Mouse (Mus musculus) kidney, postnatal 0 days (tissue): ENCODE results near the gene Neurog1. TPM values are rescaled to one million over a fixed set of nuclear protein-coding genes. Genes with fewer than 3 reads are reported as not detected.
A peak's percentile ranks its signal among the peaks of the same experiment; 100 is the strongest.

Experiments used
- ATAC-seq: fragments of 200-750 bp; cut with Nextera tagmentation; replicated peaks from 2 replicates; pipeline ENCODE4 v1.8.0; 2017; ENCODE audit warnings: low read depth, moderate number of reproducible peaks, moderate TSS enrichment, moderate library complexity; ENCODE audit not compliant: low FRiP score
- DNase-seq: peaks from one replicate; pipeline ENCODE4 v3.0.0-alpha.2; 2016; ENCODE audit warnings: low spot score
- H3K27ac ChIP-seq: fragments of 300-500 bp; sonication (generic); 2 replicates; pipeline ENCODE4 v1.5.1; 2014; ENCODE audit warnings: mild to moderate bottlenecking
- H3K27me3 ChIP-seq: fragments of 300-500 bp; sonication (generic); 2 replicates; pipeline ENCODE4 v1.6.1; 2014; ENCODE audit warnings: low read length, mixed read lengths; ENCODE audit not compliant: insufficient read depth
- H3K36me3 ChIP-seq: fragments of 300-500 bp; sonication (generic); 2 replicates; pipeline ENCODE4 v1.6.1; 2014; ENCODE audit warnings: low read length, mixed read lengths; ENCODE audit not compliant: insufficient read depth
- H3K4me1 ChIP-seq: fragments of 300-500 bp; sonication (generic); replicated peaks from 2 replicates; pipeline ENCODE4 v1.6.1; 2014; ENCODE audit warnings: antibody characterized with exemption, low read length, mixed read lengths; ENCODE audit not compliant: insufficient read depth
- H3K4me2 ChIP-seq: fragments of 300-500 bp; sonication (generic); 2 replicates; pipeline ENCODE4 v1.6.1; 2014; ENCODE audit warnings: mild to moderate bottlenecking, low read length, moderate library complexity, mixed read lengths
- H3K4me3 ChIP-seq: fragments of 300-500 bp; sonication (generic); replicated peaks from 2 replicates; pipeline ENCODE4 v1.5.1; 2014; ENCODE audit warnings: low read depth, low read length
- H3K9ac ChIP-seq: fragments of 300-500 bp; sonication (generic); 2 replicates; pipeline ENCODE4 v1.6.1; 2014; ENCODE audit warnings: low read depth, low read length
- H3K9me3 ChIP-seq: fragments of 300-500 bp; sonication (generic); replicated peaks from 2 replicates; pipeline ENCODE4 v1.6.1; 2016; ENCODE audit warnings: low read length, inconsistent platforms, mixed read lengths
- CTCF ChIP-seq: IDR thresholded peaks from 2 replicates; pipeline ENCODE4 v1.5.1; 2016; ENCODE audit warnings: antibody characterized with exemption, low read depth, mild to moderate bottlenecking, moderate library complexity
- WGBS: fragments of 180-500 bp; shearing (Covaris S2); extraction: QIAGEN DNeasy Blood & Tissue Kit; methylation state at CpG from one replicate; pipeline ENCODE4 v1.1.7; 2014; 5-methylcytosine and 5-hydroxymethylcytosine counted together
- polyA plus RNA-seq: library from polyadenylated mRNA; unstranded; fragments of >200 nt; fragmentation: Nextera tagmentation; extraction: Ambion mirVana; gene quantifications from 2 replicates; pipeline ENCODE4 v1.2.1, GENCODE M21; 2015

Neurog1 gene
- polyA plus RNA-seq, 1 experiment from 2014 or later, result not detected

GRCm38 (mm10) chr13:56289998-56290397 lies 38.0 kb upstream of the Neurog1 start:
- DNase-seq (no peak), ATAC-seq (no peak)
- WGBS, result 85% methylated on average over 6 of the region's 6 CpGs
- H3K36me3 ChIP-seq, result no peaks in the 10 kb centered on the region
- H3K9me3 ChIP-seq, result no peaks in the 10 kb centered on the region
- no peak overlapping the region for H3K27ac ChIP-seq
- peaks cover 8% of the 10 kb centered on the region; the same call in 1 of the 2 replicates for H3K27me3 ChIP-seq
- no peaks in the 10 kb centered on the region for H3K4me1 ChIP-seq
- peak; percentile 45 for TF ChIP-seq CTCF
- H3K9ac ChIP-seq, result no peak overlapping the region
- H3K4me2 ChIP-seq, result no peak overlapping the region
- no peak overlapping the region for H3K4me3 ChIP-seq

- Histone ChIP-seq H3K9ac (no peak overlapping the region), H3K4me1 (no peaks in the 10 kb centered on the region), H3K27ac (no peak overlapping the region), H3K27me3 (peaks cover 5% of the 10 kb centered on the region; the same call in 1 of the 2 replicates), H3K36me3 (no peaks in the 10 kb centered on the region), H3K4me3 (no peak overlapping the region), H3K4me2 (no peak overlapping the region), H3K9me3 (no peaks in the 10 kb centered on the region)
- no peak for TF ChIP-seq CTCF
- ATAC-seq, result no peak
- DNase-seq, result no peak
- 73% methylated on average over 11 of the region's 11 CpGs for WGBS
These were observed 37.3 kb upstream of the Neurog1 start for GRCm38 (mm10) chr13:56289261-56289660.

GRCm38 (mm10) chr13:56288601-56289000 lies 36.6 kb upstream of the Neurog1 start:
- 58% methylated on average over 4 of the region's 4 CpGs for WGBS
- Histone ChIP-seq H3K9me3 (no peaks in the 10 kb centered on the region), H3K4me1 (no peaks in the 10 kb centered on the region), H3K4me3 (no peak overlapping the region), H3K27ac (no peak overlapping the region), H3K4me2 (no peak overlapping the region), H3K9ac (no peak overlapping the region), H3K36me3 (no peaks in the 10 kb centered on the region), H3K27me3 (peaks cover 3% of the 10 kb centered on the region; the same call in 1 of the 2 replicates)
- no peak for DNase-seq
- no peak for TF ChIP-seq CTCF
- no peak for ATAC-seq

GRCm38 (mm10) chr13:56287091-56287490 lies 35.1 kb upstream of the Neurog1 start:
- ATAC-seq, result no peak
- WGBS, result 68% methylated on average over 9 of the region's 9 CpGs
- H3K36me3 ChIP-seq, result no peaks in the 10 kb centered on the region

GRCm38 (mm10) chr13:56283321-56283720 lies 31.4 kb upstream of the Neurog1 start:
- WGBS, result 96% methylated on average over 13 of the region's 13 CpGs
- Histone ChIP-seq H3K9ac (no peak overlapping the region), H3K4me1 (no peaks in the 10 kb centered on the region), H3K9me3 (no peaks in the 10 kb centered on the region), H3K4me3 (no peak overlapping the region), H3K36me3 (no peaks in the 10 kb centered on the region), H3K27ac (no peak overlapping the region), H3K27me3 (no peaks in the 10 kb centered on the region), H3K4me2 (no peak overlapping the region)
- DNase-seq (no peak), ATAC-seq (no peak)
- no peak for TF ChIP-seq CTCF

More at GRCm38 (mm10) chr13:56287091-56287490, 35.1 kb upstream of the Neurog1 start:
- Histone ChIP-seq H3K4me1 (no peaks in the 10 kb centered on the region), H3K27me3 (no peaks in the 10 kb centered on the region), H3K9ac (no peak overlapping the region), H3K27ac (no peak overlapping the region), H3K4me3 (no peak overlapping the region), H3K4me2 (no peak overlapping the region), H3K9me3 (no peaks in the 10 kb centered on the region)
- DNase-seq, result no peak
- no peak for TF ChIP-seq CTCF

GRCm38 (mm10) chr13:56280356-56280755 lies 28.4 kb upstream of the Neurog1 start:
- no peak overlapping the region for H3K4me3 ChIP-seq
- DNase-seq (no peak), ATAC-seq (no peak)
- H3K27me3 ChIP-seq, result no peaks in the 10 kb centered on the region
- H3K27ac ChIP-seq, result no peak overlapping the region
- TF ChIP-seq CTCF, result peak; percentile 34
- 77% methylated on average over 6 of the region's 6 CpGs for WGBS
- H3K4me1 ChIP-seq, result no peaks in the 10 kb centered on the region
- no peaks in the 10 kb centered on the region for H3K36me3 ChIP-seq
- no peak overlapping the region for H3K4me2 ChIP-seq
- no peaks in the 10 kb centered on the region for H3K9me3 ChIP-seq
- no peak overlapping the region for H3K9ac ChIP-seq

- H3K27ac ChIP-seq, result no peak overlapping the region
- no peak overlapping the region for H3K4me2 ChIP-seq
- H3K4me3 ChIP-seq, result no peak overlapping the region
- H3K9me3 ChIP-seq, result no peaks in the 10 kb centered on the region
- peak; percentile 80 for ATAC-seq
- H3K36me3 ChIP-seq, result no peaks in the 10 kb centered on the region
- no peaks in the 10 kb centered on the region for H3K27me3 ChIP-seq
- peak; percentile 93 for DNase-seq
- H3K9ac ChIP-seq, result no peak overlapping the region
- TF ChIP-seq CTCF, result peak; percentile 99
- no peaks in the 10 kb centered on the region for H3K4me1 ChIP-seq
- 20% methylated on average over 8 of the region's 8 CpGs for WGBS
These were observed 27.5 kb upstream of the Neurog1 start for GRCm38 (mm10) chr13:56279439-56279838.
